Mouse (Mus musculus): ENCODE data around the gene Tcam1.

DNA sequence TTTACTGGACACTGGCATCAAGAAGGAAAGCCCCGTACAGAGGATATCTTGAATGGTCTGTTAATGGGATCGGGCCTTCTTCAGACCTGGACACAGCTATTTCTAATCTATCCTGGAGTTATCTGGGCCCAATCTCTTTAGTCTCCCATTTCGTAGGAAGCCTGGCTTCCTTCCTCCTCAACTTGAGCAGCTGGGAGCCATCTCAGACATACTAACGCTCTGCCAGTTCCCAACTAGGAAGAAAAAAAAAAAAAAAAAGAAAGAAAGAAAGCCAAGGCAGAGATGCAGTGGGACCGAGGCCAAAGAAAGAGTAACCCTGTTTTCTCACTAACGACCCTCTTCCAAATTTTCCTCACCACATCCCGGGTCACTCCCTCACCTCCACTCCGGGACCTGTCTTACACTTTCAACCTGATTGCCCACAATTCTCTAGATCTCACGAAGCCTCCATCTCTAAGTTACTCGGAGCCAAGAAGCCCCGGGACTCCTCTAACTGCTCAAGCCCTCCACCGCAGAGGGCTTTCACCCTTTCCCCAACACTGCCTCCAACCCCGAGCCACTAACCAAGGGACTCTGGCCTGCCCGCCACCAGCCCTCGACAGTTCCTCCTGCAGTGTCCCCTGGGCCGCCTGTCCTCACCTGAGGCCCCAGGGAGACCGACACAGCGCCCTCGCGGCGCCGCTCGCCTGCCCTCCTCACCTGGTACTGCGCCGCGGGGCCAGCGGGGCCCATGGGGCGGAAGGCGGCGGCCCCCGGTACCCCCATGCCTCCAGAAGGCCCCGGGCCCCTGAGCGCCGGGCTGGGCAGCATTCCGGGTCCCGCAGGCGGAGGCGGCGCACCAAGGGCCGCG, 4.5 kb upstream of the Tcam1 start:
- TF ChIP-seq POLR2A (IDR thresholded peaks at IDR 0.05; ENCODE audit: insufficient read depth, low read length), result no peak
- no peak for TF ChIP-seq CTCF (IDR thresholded peaks at IDR 0.05; ENCODE audit: low read depth, low read length)

All from ES-Bruce4 (cell line).